Mouse (Mus musculus): ENCODE measurements around the gene Gcgr. TPM values are rescaled to one million over a fixed set of nuclear protein-coding genes. Genes with fewer than 3 reads are reported as not detected.

The Gcgr gene
- polyA plus RNA-seq, 1 experiment, result 0.03 TPM

DNA sequence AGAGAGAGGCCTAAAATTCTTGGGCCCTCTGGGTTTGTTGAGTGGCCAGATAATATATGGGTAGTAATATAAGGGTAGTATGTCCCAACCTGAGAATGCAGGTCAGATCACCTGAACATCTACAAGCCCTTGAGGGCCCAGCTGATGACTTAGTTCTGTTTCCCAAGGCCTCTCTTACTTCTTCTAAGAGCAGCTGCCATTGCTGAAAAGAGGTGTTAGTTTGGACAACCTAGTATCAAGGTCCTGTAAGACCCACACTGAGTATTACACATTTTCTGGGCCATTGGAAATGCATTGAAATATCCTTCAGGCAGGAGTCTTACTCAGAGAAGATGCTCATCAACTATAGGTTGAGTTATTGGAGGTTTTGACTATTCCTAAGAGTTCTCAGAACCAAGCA, 45.4 kb downstream of the Gcgr start:
- peaks cover 67% of the 10 kb centered on the region for H3K4me1 ChIP-seq (ENCODE audit: control insufficient read depth)
- H3K4me3 ChIP-seq (replicated peaks), result no peak overlapping the region
- no peaks in the 10 kb centered on the region for H3K9me3 ChIP-seq (ENCODE audit: control insufficient read depth, low read length)
- no peak for TF ChIP-seq TAL1 (IDR thresholded peaks at IDR 0.05; ENCODE audit: low read length)
- no peak for TF ChIP-seq GATA1 (IDR thresholded peaks at IDR 0.05; ENCODE audit: low read length)
- H3K27me3 ChIP-seq (ENCODE audit: control insufficient read depth), result no peaks in the 10 kb centered on the region
- H3K36me3 ChIP-seq (ENCODE audit: control insufficient read depth), result peaks cover 42% of the 10 kb centered on the region

DNA sequence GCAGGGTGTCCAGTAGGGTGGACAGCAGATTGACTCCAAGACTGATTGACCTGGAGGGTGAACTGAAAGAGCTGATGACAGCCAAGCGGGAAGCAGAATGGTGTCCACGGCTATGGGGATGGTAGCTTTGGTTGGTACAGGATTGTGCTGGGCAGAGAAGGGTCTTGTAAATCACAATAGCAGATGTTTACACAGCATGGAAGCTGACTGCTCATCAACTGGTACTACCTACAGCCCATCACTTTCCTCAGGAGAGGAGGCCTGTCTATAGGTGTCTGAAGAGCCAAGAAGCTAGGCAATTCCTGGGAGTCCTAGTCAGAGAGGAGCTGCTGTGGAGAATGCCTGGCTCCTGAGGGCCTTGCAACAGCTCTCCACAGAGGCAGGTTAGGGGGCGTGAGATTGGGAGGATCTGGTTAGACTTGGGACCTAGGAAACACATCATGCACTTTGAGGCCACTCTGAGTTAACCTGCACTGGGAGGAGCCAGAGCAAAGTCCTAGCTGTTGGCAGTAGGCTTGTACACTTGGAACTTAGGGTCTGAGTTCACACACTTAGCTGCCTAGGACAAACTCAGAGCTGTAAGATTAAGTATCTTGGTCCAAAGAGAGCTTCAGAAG, 46.0 kb downstream of the Gcgr start:
- Histone ChIP-seq H3K4me1 (ENCODE audit: control insufficient read depth) (peaks cover 64% of the 10 kb centered on the region), H3K4me3 (replicated peaks) (no peak overlapping the region), H3K36me3 (ENCODE audit: control insufficient read depth) (peaks cover 37% of the 10 kb centered on the region), H3K27me3 (ENCODE audit: control insufficient read depth) (no peaks in the 10 kb centered on the region), H3K9me3 (ENCODE audit: control insufficient read depth, low read length) (no peaks in the 10 kb centered on the region)
- TF ChIP-seq GATA1 (IDR thresholded peaks at IDR 0.05; ENCODE audit: low read length) (no peak), TAL1 (IDR thresholded peaks at IDR 0.05; ENCODE audit: low read length) (no peak)

DNA sequence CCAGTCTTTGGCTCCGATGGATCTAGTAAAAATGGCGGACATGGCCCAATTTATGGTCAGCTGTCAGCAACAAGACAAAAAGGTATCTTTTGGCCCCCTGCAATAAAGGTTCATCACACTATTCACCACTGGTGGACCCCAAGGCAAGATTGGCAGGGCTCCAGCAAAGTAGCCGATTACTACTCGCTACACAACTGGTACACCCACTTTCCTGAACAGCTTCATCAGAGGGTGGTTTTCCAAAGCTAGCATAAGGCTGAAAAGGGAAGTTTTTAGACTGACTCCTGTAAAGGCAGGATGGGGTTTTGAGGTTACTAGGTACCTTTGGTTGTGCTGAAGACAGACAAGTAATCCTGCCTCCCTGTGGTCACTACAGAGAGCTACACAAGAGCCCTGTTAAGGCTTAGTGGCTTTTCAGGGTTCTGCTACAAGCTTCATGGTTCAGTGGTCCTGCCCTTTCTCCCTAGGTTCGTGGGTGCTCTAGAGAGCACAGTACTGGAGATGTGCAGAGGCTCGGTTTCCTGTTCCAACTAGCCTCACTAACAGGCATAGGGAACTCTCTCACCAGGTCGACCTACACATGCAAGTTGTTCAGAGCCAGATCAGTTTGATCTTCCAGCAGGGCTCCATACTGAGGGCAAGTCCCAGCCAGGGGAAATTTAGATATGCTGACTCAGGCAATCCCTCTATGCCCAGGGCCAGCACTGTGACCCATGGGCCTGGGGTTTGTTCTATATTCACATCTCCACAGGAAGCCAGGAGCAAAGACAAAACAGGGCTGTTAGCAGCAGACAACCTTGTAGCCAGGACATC, 46.9 kb downstream of the Gcgr start:
- H3K4me1 ChIP-seq (ENCODE audit: control insufficient read depth), result peaks cover 64% of the 10 kb centered on the region
- H3K36me3 ChIP-seq (ENCODE audit: control insufficient read depth), result peaks cover 34% of the 10 kb centered on the region
- H3K27me3 ChIP-seq (ENCODE audit: control insufficient read depth), result no peaks in the 10 kb centered on the region
- no peak overlapping the region for H3K4me3 ChIP-seq (replicated peaks)
- no peaks in the 10 kb centered on the region for H3K9me3 ChIP-seq (ENCODE audit: control insufficient read depth, low read length)
- no peak for TF ChIP-seq TAL1 (IDR thresholded peaks at IDR 0.05; ENCODE audit: low read length)
- no peak for TF ChIP-seq GATA1 (IDR thresholded peaks at IDR 0.05; ENCODE audit: low read length)

DNA sequence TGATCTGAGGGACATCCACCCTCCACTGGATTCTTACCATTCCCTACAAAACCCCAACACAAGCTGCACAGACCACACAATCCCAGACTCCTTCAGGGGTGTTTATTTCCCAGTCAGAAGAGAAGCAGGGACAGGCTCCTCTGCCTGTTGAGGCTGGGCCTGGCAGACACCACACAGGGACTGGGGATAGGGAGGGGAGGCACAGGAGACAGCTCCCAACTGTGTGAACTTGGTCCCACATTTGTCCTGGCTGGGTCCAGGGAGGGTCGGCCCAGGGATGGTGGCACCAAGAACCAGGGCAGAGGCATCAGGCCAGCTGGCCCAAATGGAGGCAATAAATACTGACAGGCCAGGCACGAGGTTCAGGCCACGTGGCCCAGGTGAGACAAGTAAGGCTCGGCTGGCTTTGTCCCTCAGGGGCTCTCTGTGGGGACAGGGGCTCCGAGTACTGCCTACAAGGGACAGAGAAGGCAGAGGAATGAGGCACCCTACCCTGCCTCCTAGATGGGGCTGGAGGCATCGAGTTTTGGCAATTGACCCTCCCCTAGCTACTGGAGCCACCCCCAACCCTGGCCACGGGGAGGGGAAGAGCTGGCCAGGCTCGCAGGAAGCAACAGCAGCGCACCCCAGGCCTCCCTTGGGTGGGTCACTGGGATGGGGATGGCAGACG, 47.7 kb downstream of the Gcgr start:
- Histone ChIP-seq H3K4me3 (replicated peaks) (no peak overlapping the region), H3K4me1 (ENCODE audit: control insufficient read depth) (peaks cover 67% of the 10 kb centered on the region), H3K9me3 (ENCODE audit: control insufficient read depth, low read length) (no peaks in the 10 kb centered on the region), H3K36me3 (ENCODE audit: control insufficient read depth) (peaks cover 34% of the 10 kb centered on the region), H3K27me3 (ENCODE audit: control insufficient read depth) (no peaks in the 10 kb centered on the region)
- TF ChIP-seq TAL1 (IDR thresholded peaks at IDR 0.05; ENCODE audit: low read length), result no peak

DNA sequence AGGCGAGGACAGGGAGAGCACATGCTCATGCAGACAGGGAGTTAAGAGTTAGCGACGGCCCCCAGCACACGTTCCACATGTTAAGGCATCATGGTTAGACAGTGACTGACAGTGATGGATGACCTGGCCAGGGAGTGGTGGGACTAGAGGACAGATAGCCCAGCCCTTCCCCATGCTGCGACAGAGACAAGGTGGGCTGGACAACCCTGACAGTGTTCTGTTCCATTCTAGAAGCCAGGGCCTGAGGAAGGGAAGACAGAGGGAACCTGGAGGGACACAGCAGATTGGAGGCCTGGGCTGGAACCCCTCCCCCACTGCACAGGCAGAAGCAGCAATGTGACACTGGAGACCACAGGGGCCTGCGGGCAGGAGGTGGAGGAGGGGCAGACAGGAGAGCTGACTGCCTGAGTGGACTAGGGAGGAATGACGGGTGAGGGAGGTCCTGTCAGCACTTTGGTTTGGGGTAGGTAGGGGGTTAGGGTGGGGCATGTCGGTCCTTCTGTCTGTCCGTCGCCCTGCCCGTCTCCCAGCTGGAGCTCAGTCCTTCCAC, 48.3 kb downstream of the Gcgr start:
- TF ChIP-seq TAL1 (IDR thresholded peaks at IDR 0.05; ENCODE audit: low read length) (no peak), GATA1 (IDR thresholded peaks at IDR 0.05; ENCODE audit: low read length) (no peak)
- H3K27me3 ChIP-seq (ENCODE audit: control insufficient read depth), result no peaks in the 10 kb centered on the region
- no peak overlapping the region for H3K4me3 ChIP-seq (replicated peaks)
- 0 out of 2 replicates have a peak, but pooled peaks cover under 1% of the 10 kb centered on the region for H3K9me3 ChIP-seq (ENCODE audit: control insufficient read depth, low read length)
- peaks cover 63% of the 10 kb centered on the region for H3K4me1 ChIP-seq (ENCODE audit: control insufficient read depth)
- peaks cover 37% of the 10 kb centered on the region for H3K36me3 ChIP-seq (ENCODE audit: control insufficient read depth)

DNA sequence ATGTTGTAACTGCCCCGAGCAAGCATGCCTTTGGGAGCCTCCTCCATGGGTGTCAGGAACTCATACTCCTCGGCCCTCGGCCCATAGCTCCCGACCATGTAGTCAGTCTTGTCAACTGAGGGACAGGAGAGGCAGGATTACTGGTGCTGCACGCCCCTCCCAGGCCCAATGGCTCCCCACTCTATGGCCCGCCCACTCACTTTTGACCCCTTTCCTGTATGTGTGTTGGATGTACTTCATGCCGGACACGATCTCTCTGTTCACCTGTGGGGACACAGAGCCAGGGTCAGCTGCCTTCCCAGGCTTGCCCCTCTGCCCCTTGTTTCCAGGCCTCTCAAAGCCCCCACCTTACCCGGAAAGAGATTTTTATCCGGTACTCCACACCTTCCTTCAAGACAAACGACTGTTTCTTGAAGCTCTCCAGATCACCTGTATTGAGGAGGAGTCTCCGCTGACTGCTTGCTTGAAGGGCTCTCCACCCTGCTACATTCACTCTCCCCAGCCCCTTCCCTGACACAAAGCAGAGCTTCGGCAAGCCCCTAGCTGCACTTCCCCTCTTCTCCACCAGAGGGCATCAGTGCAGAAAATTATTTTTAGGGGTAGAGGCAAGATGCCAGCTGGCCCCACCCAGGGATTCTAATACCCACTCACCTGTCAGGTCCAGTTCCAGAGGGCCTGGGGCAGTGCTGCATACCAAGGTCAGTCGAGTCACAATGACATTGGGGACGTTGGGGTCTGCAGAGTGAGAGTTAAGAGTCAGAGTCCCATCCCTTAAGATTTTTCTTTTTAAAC, 49.0 kb downstream of the Gcgr start:
- H3K27me3 ChIP-seq (ENCODE audit: control insufficient read depth), result no peaks in the 10 kb centered on the region
- H3K9me3 ChIP-seq (ENCODE audit: control insufficient read depth, low read length), result peaks cover 3% of the 10 kb centered on the region; the same call in 1 of the 2 replicates
- peak overlapping the region; percentile 90 for H3K4me3 ChIP-seq (replicated peaks)
- TF ChIP-seq TAL1 (IDR thresholded peaks at IDR 0.05; ENCODE audit: low read length) (no peak), GATA1 (IDR thresholded peaks at IDR 0.05; ENCODE audit: low read length) (no peak)
- peaks cover 42% of the 10 kb centered on the region for H3K36me3 ChIP-seq (ENCODE audit: control insufficient read depth)
- peaks cover 56% of the 10 kb centered on the region for H3K4me1 ChIP-seq (ENCODE audit: control insufficient read depth)

DNA sequence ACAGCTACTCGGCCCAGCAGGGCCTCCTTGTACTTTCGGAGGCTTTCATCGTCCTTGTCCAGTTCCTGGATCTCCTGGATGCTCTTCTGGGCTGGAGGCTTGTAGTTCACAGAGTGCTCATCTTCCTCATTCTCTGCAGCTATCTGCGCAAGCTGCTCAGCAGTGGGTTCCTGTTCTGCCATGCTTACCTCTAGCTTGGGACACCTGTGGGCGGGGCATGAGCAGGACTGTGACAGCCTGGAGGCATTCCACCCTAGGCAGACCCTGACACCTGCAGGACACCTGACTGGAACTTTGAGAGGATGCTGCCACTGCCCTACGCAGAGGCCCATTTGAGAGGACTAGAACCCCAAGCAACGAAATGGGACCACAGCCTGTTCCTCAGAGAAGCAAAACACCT, 49.7 kb downstream of the Gcgr start:
- TF ChIP-seq GATA1 (IDR thresholded peaks at IDR 0.05; ENCODE audit: low read length) (no peak), TAL1 (IDR thresholded peaks at IDR 0.05; ENCODE audit: low read length) (no peak)
- H3K4me3 ChIP-seq (replicated peaks), result peak overlapping the region; percentile 90
- peaks cover 51% of the 10 kb centered on the region for H3K4me1 ChIP-seq (ENCODE audit: control insufficient read depth)
- peaks cover 3% of the 10 kb centered on the region; the same call in 1 of the 2 replicates for H3K9me3 ChIP-seq (ENCODE audit: control insufficient read depth, low read length)
- no peaks in the 10 kb centered on the region for H3K27me3 ChIP-seq (ENCODE audit: control insufficient read depth)
- peaks cover 46% of the 10 kb centered on the region for H3K36me3 ChIP-seq (ENCODE audit: control insufficient read depth)

DNA sequence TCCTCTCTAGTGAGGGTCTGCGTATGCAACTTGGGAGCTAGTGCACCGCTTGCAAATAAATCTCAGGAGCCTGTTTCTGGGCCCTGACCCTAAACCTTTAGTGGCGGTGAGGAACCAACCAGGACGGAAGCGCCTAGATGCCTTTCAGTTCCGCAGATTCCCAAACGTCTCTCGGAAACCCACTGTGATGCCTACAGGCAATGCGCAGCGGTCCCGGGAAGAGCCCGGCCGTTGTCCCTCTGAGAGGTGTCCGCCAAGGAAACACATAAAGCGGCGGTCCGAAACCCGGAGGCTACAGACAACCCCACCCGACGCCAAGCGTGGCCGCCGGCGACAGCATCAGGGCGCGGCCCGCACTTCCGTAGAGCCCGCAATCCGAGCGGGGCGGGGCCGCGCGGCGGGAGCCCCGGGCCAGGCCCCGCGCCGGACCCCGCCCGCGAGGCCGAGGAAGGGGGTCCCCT, 50.4 kb downstream of the Gcgr start:
- Histone ChIP-seq H3K4me1 (ENCODE audit: control insufficient read depth) (peaks cover 50% of the 10 kb centered on the region), H3K27me3 (ENCODE audit: control insufficient read depth) (no peaks in the 10 kb centered on the region), H3K9me3 (ENCODE audit: control insufficient read depth, low read length) (peaks cover 3% of the 10 kb centered on the region; the same call in 1 of the 2 replicates), H3K36me3 (ENCODE audit: control insufficient read depth) (peaks cover 53% of the 10 kb centered on the region), H3K4me3 (replicated peaks) (peak overlapping the region; percentile 90)
- TF ChIP-seq TAL1 (IDR thresholded peaks at IDR 0.05; ENCODE audit: low read length) (no peak), GATA1 (IDR thresholded peaks at IDR 0.05; ENCODE audit: low read length) (no peak)

All from erythroblast, embryonic 14.5 days (primary cell).